Mouse (Mus musculus) limb, embryonic 14.5 days (tissue): ENCODE results near the gene Dspp. TPM values are rescaled to one million over a fixed set of nuclear protein-coding genes. Genes with fewer than 3 reads are reported as not detected.
A peak's percentile ranks its signal among the peaks of the same experiment; 100 is the strongest.

Source experiments
- ATAC-seq: fragments of 200-750 bp; cut with Nextera tagmentation; 2 replicates; pipeline ENCODE4 v1.8.0; 2017; ENCODE audit warnings: low read depth, moderate number of reproducible peaks, moderate TSS enrichment; ENCODE audit not compliant: low FRiP score
- DNase-seq: peaks from one replicate; pipeline ENCODE4 v3.0.0-alpha.2; 2015; ENCODE audit warnings: low spot score
- H3K27ac ChIP-seq: fragments of 300-500 bp; sonication (generic); replicated peaks from 2 replicates; pipeline ENCODE4 v1.5.1; 2014; ENCODE audit warnings: low read depth, mild to moderate bottlenecking, low read length, moderate library complexity, mixed read lengths
- H3K27me3 ChIP-seq: fragments of 300-500 bp; sonication (generic); 2 replicates; pipeline ENCODE4 v1.6.1; 2014; ENCODE audit warnings: low read length, mixed read lengths; ENCODE audit not compliant: control insufficient read depth, insufficient read depth
- H3K36me3 ChIP-seq: fragments of 300-500 bp; sonication (generic); 2 replicates; pipeline ENCODE4 v1.6.1; 2014; ENCODE audit warnings: mild to moderate bottlenecking, low read length, moderate library complexity, mixed read lengths; ENCODE audit not compliant: control insufficient read depth, insufficient read depth
- H3K4me1 ChIP-seq: fragments of 300-500 bp; sonication (generic); 2 replicates; pipeline ENCODE4 v1.6.1; 2014; ENCODE audit warnings: antibody characterized with exemption, low read length, mixed read lengths; ENCODE audit not compliant: control insufficient read depth, insufficient read depth
- H3K4me2 ChIP-seq: fragments of 300-500 bp; sonication (generic); replicated peaks from 2 replicates; pipeline ENCODE4 v1.6.1; 2014; ENCODE audit warnings: low read depth, mild to moderate bottlenecking, low read length, moderate library complexity; ENCODE audit not compliant: severe bottlenecking
- H3K4me3 ChIP-seq: fragments of 300-500 bp; sonication (generic); replicated peaks from 2 replicates; pipeline ENCODE4 v1.5.1; 2014; ENCODE audit warnings: low read length
- H3K9ac ChIP-seq: fragments of 300-500 bp; sonication (generic); 2 replicates; pipeline ENCODE4 v1.6.1; 2014; ENCODE audit warnings: mild to moderate bottlenecking, low read depth, low read length, moderate library complexity; ENCODE audit not compliant: severe bottlenecking
- H3K9me3 ChIP-seq: fragments of 300-500 bp; sonication (generic); 2 replicates; pipeline ENCODE4 v1.6.1; 2016; ENCODE audit warnings: low read length; ENCODE audit not compliant: control insufficient read depth
- POLR2A ChIP-seq: fragments of 200-500 bp; IDR thresholded peaks from 2 replicates; pipeline ENCODE4 v1.8.0; 2012; ENCODE audit warnings: inconsistent platforms, mild to moderate bottlenecking, moderate library complexity, borderline replicate concordance; ENCODE audit not compliant: insufficient read depth, insufficient read length; ENCODE audit errors: extremely low read depth
- WGBS: fragments of 180-500 bp; shearing (Covaris S2); extraction: QIAGEN DNeasy Blood & Tissue Kit; methylation state at CpG from one replicate; pipeline ENCODE4 v1.1.7; 2014; 5-methylcytosine and 5-hydroxymethylcytosine counted together
- polyA plus RNA-seq, 2 experiments: library from polyadenylated mRNA; depleted of rRNA in 1 of 2; stranded (reverse) in 1 of 2; unstranded in 1 of 2; fragments of >200 nt; fragmentation: Nextera tagmentation in 1 of 2; extraction: Ambion mirVana in 1 of 2; gene quantifications; 2 replicates each; pipeline versions ENCODE4 v1.2.1 to v1.2.3; 2012 to 2014

Gene Dspp
- polyA plus RNA-seq, 2 experiments, result not detected

GRCm38 (mm10) chr5:104130891-104131290 lies 39.6 kb upstream of the Dspp start:
- Histone ChIP-seq H3K27ac (no peak overlapping the region), H3K9ac (no peak overlapping the region), H3K4me3 (no peak overlapping the region), H3K9me3 (no peaks in the 10 kb centered on the region), H3K4me2 (no peak overlapping the region), H3K36me3 (no peaks in the 10 kb centered on the region), H3K27me3 (no peaks in the 10 kb centered on the region), H3K4me1 (peaks cover 7% of the 10 kb centered on the region)
- ATAC-seq (no peak), DNase-seq (no peak)
- 90% methylated on average over 4 of the region's 4 CpGs for WGBS
- TF ChIP-seq POLR2A, result no peak

GRCm38 (mm10) chr5:104131544-104131943 lies 39.0 kb upstream of the Dspp start:
- no peak overlapping the region for H3K4me3 ChIP-seq
- H3K9me3 ChIP-seq, result no peaks in the 10 kb centered on the region
- TF ChIP-seq POLR2A, result no peak
- DNase-seq (no peak), ATAC-seq (no peak)
- H3K27me3 ChIP-seq, result no peaks in the 10 kb centered on the region
- no peak overlapping the region for H3K4me2 ChIP-seq
- H3K9ac ChIP-seq, result no peak overlapping the region
- H3K4me1 ChIP-seq, result peaks cover 7% of the 10 kb centered on the region
- H3K36me3 ChIP-seq, result no peaks in the 10 kb centered on the region
- no peak overlapping the region for H3K27ac ChIP-seq
- 64% methylated on average over 4 of the region's 4 CpGs for WGBS

GRCm38 (mm10) chr5:104133752-104134151 lies 36.8 kb upstream of the Dspp start:
- no peaks in the 10 kb centered on the region for H3K27me3 ChIP-seq
- no peak overlapping the region for H3K9ac ChIP-seq
- WGBS, result 68% methylated on average over 4 of the region's 4 CpGs
- no peak for DNase-seq
- peaks cover 3% of the 10 kb centered on the region for H3K4me1 ChIP-seq
- H3K4me3 ChIP-seq, result no peak overlapping the region
- no peaks in the 10 kb centered on the region for H3K36me3 ChIP-seq
- no peak overlapping the region for H3K4me2 ChIP-seq
- H3K27ac ChIP-seq, result no peak overlapping the region
- no peaks in the 10 kb centered on the region for H3K9me3 ChIP-seq
- no peak for ATAC-seq
- no peak for TF ChIP-seq POLR2A

DNA sequence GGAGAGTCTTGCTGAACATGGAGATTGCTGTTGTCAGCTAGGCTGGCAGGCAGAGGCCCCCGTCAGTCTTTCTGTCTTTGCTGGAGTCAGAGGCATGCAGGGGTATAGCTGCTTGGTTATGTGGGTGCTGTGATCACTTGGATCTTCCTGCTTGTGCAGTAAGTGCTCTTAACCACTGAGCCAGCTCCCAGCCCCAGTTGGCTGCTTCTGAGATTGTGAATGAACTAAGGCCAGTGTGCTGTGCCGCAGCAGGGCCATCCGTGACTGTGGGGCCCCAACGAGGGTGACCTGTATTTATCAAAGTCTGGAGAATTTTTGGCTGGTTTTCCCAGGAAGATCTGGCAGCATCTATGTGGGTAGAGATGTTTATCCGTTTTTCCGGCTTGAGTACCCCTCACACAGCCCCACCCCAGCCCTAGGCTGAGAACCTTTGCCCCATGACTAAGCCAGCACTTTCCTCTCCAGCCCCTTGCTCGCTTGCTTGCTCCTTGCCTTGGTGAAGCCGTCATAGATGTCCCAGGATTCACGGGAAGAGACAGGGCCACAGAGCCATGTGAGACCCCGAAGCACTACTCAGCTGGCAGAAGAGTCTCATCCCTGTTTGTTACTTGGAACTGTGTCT lies 32.5 kb upstream of the Dspp start:
- Histone ChIP-seq H3K9me3 (no peaks in the 10 kb centered on the region), H3K36me3 (no peaks in the 10 kb centered on the region), H3K4me2 (no peak overlapping the region), H3K4me3 (no peak overlapping the region), H3K9ac (no peak overlapping the region), H3K27me3 (no peaks in the 10 kb centered on the region), H3K27ac (no peak overlapping the region), H3K4me1 (no peaks in the 10 kb centered on the region)
- no peak for TF ChIP-seq POLR2A
- DNase-seq (no peak), ATAC-seq (no peak)
- WGBS, result 75% methylated on average over 10 of the region's 10 CpGs

DNA sequence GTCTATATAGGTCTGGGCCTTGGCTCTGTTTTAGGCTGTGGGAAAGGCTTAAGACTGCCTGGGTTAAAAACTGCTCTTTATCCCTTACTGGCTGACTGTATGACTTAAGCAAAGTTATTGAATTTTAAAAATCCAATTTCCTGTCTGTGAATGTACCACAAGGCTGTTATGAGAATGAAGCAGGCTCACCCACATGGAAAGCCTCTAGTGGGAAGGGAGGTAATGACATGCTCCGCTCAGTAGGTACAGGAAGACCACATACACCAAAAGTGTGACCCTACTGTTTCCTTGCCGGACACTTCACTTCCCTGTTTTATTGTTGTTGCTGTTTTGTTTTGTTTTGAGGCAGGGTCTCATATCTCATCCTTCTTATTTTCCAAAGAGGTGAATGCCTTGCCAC lies 29.4 kb upstream of the Dspp start:
- WGBS, result 54% methylated on average over 2 of the region's 2 CpGs
- DNase-seq, result peak; percentile 16
- ATAC-seq, result no peak

More for the DNA sequence above, 29.4 kb upstream of the Dspp start:
- H3K27ac ChIP-seq, result no peak overlapping the region
- no peak overlapping the region for H3K4me2 ChIP-seq
- H3K9ac ChIP-seq, result no peak overlapping the region
- H3K4me1 ChIP-seq, result no peaks in the 10 kb centered on the region
- H3K4me3 ChIP-seq, result no peak overlapping the region
- no peak for TF ChIP-seq POLR2A
- no peaks in the 10 kb centered on the region for H3K9me3 ChIP-seq
- no peaks in the 10 kb centered on the region for H3K27me3 ChIP-seq
- H3K36me3 ChIP-seq, result no peaks in the 10 kb centered on the region
